Mouse (Mus musculus) embryonic facial prominence, embryonic 12.5 days (tissue): ENCODE measurements around the gene Magoh. TPM values are rescaled to one million over a fixed set of nuclear protein-coding genes. Genes with fewer than 3 reads are reported as not detected.

Experiments used
- ATAC-seq: fragments of 200-750 bp; cut with Nextera tagmentation; 2 replicates; pipeline ENCODE4 v1.8.0; 2017; ENCODE audit not compliant: insufficient number of reproducible peaks, insufficient read depth, low FRiP score, low TSS enrichment
- H3K27ac ChIP-seq: fragments of 300-500 bp; sonication (generic); 2 replicates; pipeline ENCODE4 v1.5.1; 2016; ENCODE audit warnings: mild to moderate bottlenecking
- H3K27me3 ChIP-seq: fragments of 300-500 bp; sonication (generic); 2 replicates; pipeline ENCODE4 v1.6.1; 2016; ENCODE audit warnings: mild to moderate bottlenecking, moderate library complexity
- H3K36me3 ChIP-seq: fragments of 300-500 bp; sonication (generic); 2 replicates; pipeline ENCODE4 v1.6.1; 2016; ENCODE audit warnings: mild to moderate bottlenecking
- H3K4me1 ChIP-seq: fragments of 300-500 bp; sonication (generic); 2 replicates; pipeline ENCODE4 v1.6.1; 2016
- H3K4me2 ChIP-seq: fragments of 300-500 bp; sonication (generic); replicated peaks from 2 replicates; pipeline ENCODE4 v1.6.1; 2016; ENCODE audit warnings: mild to moderate bottlenecking, moderate library complexity
- H3K4me3 ChIP-seq: fragments of 300-500 bp; sonication (generic); 2 replicates; pipeline ENCODE4 v1.5.1; 2016; ENCODE audit warnings: mild to moderate bottlenecking
- H3K9ac ChIP-seq: fragments of 300-500 bp; sonication (generic); 2 replicates; pipeline ENCODE4 v1.6.1; 2016; ENCODE audit warnings: mild to moderate bottlenecking, moderate library complexity
- H3K9me3 ChIP-seq: fragments of 300-500 bp; sonication (generic); 2 replicates; pipeline ENCODE4 v1.6.1; 2016; ENCODE audit warnings: mild to moderate bottlenecking, moderate library complexity
- WGBS: fragments of 180-500 bp; shearing (Covaris S2); methylation state at CpG from one replicate; pipeline ENCODE4 v1.1.7; 2016; 5-methylcytosine and 5-hydroxymethylcytosine counted together
- polyA plus RNA-seq: library from polyadenylated mRNA; unstranded; fragments of >200 nt; fragmentation: Nextera tagmentation; extraction: Ambion mirVana; gene quantifications from 2 replicates; pipeline ENCODE4 v1.2.1, GENCODE M21; 2016

Magoh gene
- polyA plus RNA-seq, 1 experiment from 2014 or later, result 223 TPM

- ATAC-seq, result no peak
Observed at GRCm38 (mm10) chr4:107848546-107848945, 31.0 kb upstream of the Magoh start.

GRCm38 (mm10) chr4:107849621-107850020 lies 29.9 kb upstream of the Magoh start:
- no peak overlapping the region for H3K27ac ChIP-seq
- no peak overlapping the region for H3K4me3 ChIP-seq
- no peak overlapping the region for H3K4me2 ChIP-seq
- no peak for ATAC-seq
- no peaks in the 10 kb centered on the region for H3K36me3 ChIP-seq
- no peak overlapping the region for H3K9ac ChIP-seq
- H3K4me1 ChIP-seq, result peaks cover 8% of the 10 kb centered on the region; the same call in 1 of the 2 replicates
- no peaks in the 10 kb centered on the region for H3K9me3 ChIP-seq
- 81% methylated on average over 9 of the region's 9 CpGs for WGBS
- H3K27me3 ChIP-seq, result peaks cover 27% of the 10 kb centered on the region

More at GRCm38 (mm10) chr4:107848546-107848945, 31.0 kb upstream of the Magoh start:
- no peaks in the 10 kb centered on the region for H3K9me3 ChIP-seq
- peaks cover 8% of the 10 kb centered on the region; the same call in 1 of the 2 replicates for H3K4me1 ChIP-seq
- H3K27ac ChIP-seq, result no peak overlapping the region
- H3K36me3 ChIP-seq, result no peaks in the 10 kb centered on the region
- H3K4me3 ChIP-seq, result no peak overlapping the region
- peaks cover 27% of the 10 kb centered on the region for H3K27me3 ChIP-seq
- no peak overlapping the region for H3K4me2 ChIP-seq
- H3K9ac ChIP-seq, result no peak overlapping the region
- 76% methylated on average over 5 of the region's 5 CpGs for WGBS

GRCm38 (mm10) chr4:107850091-107850490 lies 29.5 kb upstream of the Magoh start:
- H3K27me3 ChIP-seq, result peaks cover 26% of the 10 kb centered on the region
- no peaks in the 10 kb centered on the region for H3K36me3 ChIP-seq
- H3K27ac ChIP-seq, result no peak overlapping the region
- WGBS, result 87% methylated on average over 8 of the region's 8 CpGs
- H3K9me3 ChIP-seq, result no peaks in the 10 kb centered on the region
- no peak overlapping the region for H3K4me3 ChIP-seq
- ATAC-seq, result no peak
- peaks cover 8% of the 10 kb centered on the region; the same call in 1 of the 2 replicates for H3K4me1 ChIP-seq
- no peak overlapping the region for H3K9ac ChIP-seq
- no peak overlapping the region for H3K4me2 ChIP-seq

- 92% methylated on average over 8 of the region's 8 CpGs for WGBS
- no peaks in the 10 kb centered on the region for H3K36me3 ChIP-seq
Observed at GRCm38 (mm10) chr4:107853333-107853732, 26.2 kb upstream of the Magoh start.

GRCm38 (mm10) chr4:107853836-107854235 lies 25.7 kb upstream of the Magoh start:
- H3K36me3 ChIP-seq, result no peaks in the 10 kb centered on the region
- no peak for ATAC-seq

More at GRCm38 (mm10) chr4:107853333-107853732, 26.2 kb upstream of the Magoh start:
- H3K4me2 ChIP-seq, result no peak overlapping the region
- H3K9me3 ChIP-seq, result no peaks in the 10 kb centered on the region
- ATAC-seq, result no peak
- no peak overlapping the region for H3K4me3 ChIP-seq
- H3K27ac ChIP-seq, result no peak overlapping the region
- H3K4me1 ChIP-seq, result no peaks in the 10 kb centered on the region
- H3K9ac ChIP-seq, result no peak overlapping the region
- H3K27me3 ChIP-seq, result no peaks in the 10 kb centered on the region

GRCm38 (mm10) chr4:107856958-107857686 lies 22.4 kb upstream of the Magoh start:
- 78% methylated on average over 11 of the region's 11 CpGs for WGBS
- Histone ChIP-seq H3K9me3 (no peaks in the 10 kb centered on the region), H3K9ac (no peak overlapping the region), H3K27me3 (no peaks in the 10 kb centered on the region), H3K27ac (no peak overlapping the region), H3K36me3 (peaks cover 3% of the 10 kb centered on the region; the same call in 1 of the 2 replicates), H3K4me2 (no peak overlapping the region), H3K4me1 (no peaks in the 10 kb centered on the region), H3K4me3 (no peak overlapping the region)
- no peak for ATAC-seq

More at GRCm38 (mm10) chr4:107853836-107854235, 25.7 kb upstream of the Magoh start:
- Histone ChIP-seq H3K27me3 (no peaks in the 10 kb centered on the region), H3K9me3 (no peaks in the 10 kb centered on the region), H3K27ac (no peak overlapping the region), H3K9ac (no peak overlapping the region), H3K4me1 (no peaks in the 10 kb centered on the region), H3K4me2 (no peak overlapping the region), H3K4me3 (no peak overlapping the region)
- 86% methylated on average over 7 of the region's 7 CpGs for WGBS

GRCm38 (mm10) chr4:107858995-107859394 lies 20.6 kb upstream of the Magoh start:
- H3K9ac ChIP-seq, result no peak overlapping the region
- 90% methylated on average over 7 of the region's 7 CpGs for WGBS
- no peaks in the 10 kb centered on the region for H3K27me3 ChIP-seq
- H3K27ac ChIP-seq, result no peak overlapping the region
- H3K9me3 ChIP-seq, result no peaks in the 10 kb centered on the region
- ATAC-seq, result no peak
- H3K4me1 ChIP-seq, result no peaks in the 10 kb centered on the region
- H3K36me3 ChIP-seq, result peaks cover 3% of the 10 kb centered on the region; the same call in 1 of the 2 replicates
- H3K4me3 ChIP-seq, result no peak overlapping the region
- H3K4me2 ChIP-seq, result no peak overlapping the region

GRCm38 (mm10) chr4:107864866-107865265 lies 14.7 kb upstream of the Magoh start:
- 82% methylated on average over 4 of the region's 4 CpGs for WGBS
- no peaks in the 10 kb centered on the region for H3K9me3 ChIP-seq
- H3K9ac ChIP-seq, result no peak overlapping the region
- no peak overlapping the region for H3K27ac ChIP-seq
- H3K4me1 ChIP-seq, result no peaks in the 10 kb centered on the region
- no peak for ATAC-seq
- H3K27me3 ChIP-seq, result no peaks in the 10 kb centered on the region
- no peak overlapping the region for H3K4me3 ChIP-seq
- H3K36me3 ChIP-seq, result peaks cover 3% of the 10 kb centered on the region; the same call in 1 of the 2 replicates
- no peak overlapping the region for H3K4me2 ChIP-seq

GRCm38 (mm10) chr4:107881631-107882030 lies 2.1 kb downstream of the Magoh start:
- H3K4me3 ChIP-seq, result no peak overlapping the region
- H3K27ac ChIP-seq, result no peak overlapping the region
- no peak overlapping the region for H3K4me2 ChIP-seq
- H3K4me1 ChIP-seq, result peaks cover 14% of the 10 kb centered on the region
- no peak for ATAC-seq
- no peaks in the 10 kb centered on the region for H3K9me3 ChIP-seq
- peaks cover 45% of the 10 kb centered on the region for H3K36me3 ChIP-seq
- WGBS, result 89% methylated on average over 1 of the region's 1 CpGs
- H3K9ac ChIP-seq, result no peak overlapping the region
- H3K27me3 ChIP-seq, result no peaks in the 10 kb centered on the region

GRCm38 (mm10) chr4:107886371-107886770 lies 6.8 kb downstream of the Magoh start:
- H3K4me2 ChIP-seq, result no peak overlapping the region
- H3K9ac ChIP-seq, result no peak overlapping the region
- no peaks in the 10 kb centered on the region for H3K9me3 ChIP-seq
- no peak for ATAC-seq
- no peak overlapping the region for H3K4me3 ChIP-seq
- no peaks in the 10 kb centered on the region for H3K27me3 ChIP-seq
- H3K27ac ChIP-seq, result no peak overlapping the region
- H3K36me3 ChIP-seq, result peaks cover 51% of the 10 kb centered on the region
- 84% methylated on average over 7 of the region's 7 CpGs for WGBS
- peaks cover 10% of the 10 kb centered on the region; the same call in 1 of the 2 replicates for H3K4me1 ChIP-seq

GRCm38 (mm10) chr4:107889385-107889730 lies 9.8 kb downstream of the Magoh start:
- Histone ChIP-seq H3K4me3 (peak overlapping the region; percentile 48), H3K9ac (peak overlapping the region; percentile 71), H3K27me3 (no peaks in the 10 kb centered on the region), H3K36me3 (peaks cover 49% of the 10 kb centered on the region), H3K4me2 (peak overlapping the region; percentile 78), H3K27ac (peak overlapping the region; percentile 93), H3K9me3 (no peaks in the 10 kb centered on the region), H3K4me1 (peaks cover 10% of the 10 kb centered on the region; the same call in 1 of the 2 replicates)
- 2% methylated on average over 12 of the region's 12 CpGs for WGBS
- peak; percentile 50 for ATAC-seq

GRCm38 (mm10) chr4:107889731-107890432 lies 10.3 kb downstream of the Magoh start, which contains the start of gene 0610037L13Rik:
Gene 0610037L13Rik (plus strand): TSS chr4:107889813.
- peak; percentile 93 for ATAC-seq
- peaks cover 49% of the 10 kb centered on the region for H3K36me3 ChIP-seq
- H3K9me3 ChIP-seq, result no peaks in the 10 kb centered on the region
- WGBS, result under 1% methylated on average over 48 of the region's 48 CpGs
- peak within 1 kb of the TSS; percentile 48 for H3K4me3 ChIP-seq
- peak within 1 kb of the TSS; percentile 71 for H3K9ac ChIP-seq
- H3K4me2 ChIP-seq, result peak within 1 kb of the TSS; percentile 78
- H3K27me3 ChIP-seq, result no peaks in the 10 kb centered on the region
- peak within 1 kb of the TSS; percentile 93 for H3K27ac ChIP-seq
- peaks cover 10% of the 10 kb centered on the region; the same call in 1 of the 2 replicates for H3K4me1 ChIP-seq
